Mouse (Mus musculus): Measurements from ENCODE around the gene Cacng2. TPM values are rescaled to one million over a fixed set of nuclear protein-coding genes. Genes with fewer than 3 reads are reported as not detected.

Cacng2 gene
- polyA plus RNA-seq, 1 experiment from 2014 or later: 6.9 TPM

- Histone ChIP-seq H3K4me3 (replicated peaks; ENCODE audit: low read length) (no peak overlapping the region), H3K9me3 (ENCODE audit: control insufficient read depth, low read length) (no peaks in the 10 kb centered on the region), H3K4me1 (replicated peaks; ENCODE audit: control insufficient read depth, insufficient read depth, low read length) (peaks cover 6% of the 10 kb centered on the region), H3K36me3 (ENCODE audit: control insufficient read depth, insufficient read depth) (no peaks in the 10 kb centered on the region), H3K4me2 (ENCODE audit: low read length) (no peak overlapping the region), H3K27me3 (replicated peaks; ENCODE audit: control insufficient read depth, insufficient read depth, low read length) (no peaks in the 10 kb centered on the region), H3K27ac (ENCODE audit: low read length) (no peak overlapping the region), H3K9ac (replicated peaks; ENCODE audit: low read depth, low read length) (no peak overlapping the region)
- no peak for ATAC-seq
- WGBS: 37% methylated on average over 11 of the region's 11 CpGs
Measured at GRCm38 (mm10) chr15:78153045-78153775, 33.4 kb upstream of the Cacng2 start.

- H3K9me3 ChIP-seq (ENCODE audit: control insufficient read depth, low read length): no peaks in the 10 kb centered on the region
- no peak overlapping the region for H3K4me2 ChIP-seq (ENCODE audit: low read length)
- H3K36me3 ChIP-seq (ENCODE audit: control insufficient read depth, insufficient read depth): no peaks in the 10 kb centered on the region
- no peak overlapping the region for H3K9ac ChIP-seq (replicated peaks; ENCODE audit: low read depth, low read length)
- WGBS: 76% methylated on average over 7 of the region's 7 CpGs
- no peaks in the 10 kb centered on the region for H3K27me3 ChIP-seq (replicated peaks; ENCODE audit: control insufficient read depth, insufficient read depth, low read length)
- ATAC-seq: no peak
- H3K4me3 ChIP-seq (replicated peaks; ENCODE audit: low read length): no peak overlapping the region
- no peak overlapping the region for H3K27ac ChIP-seq (ENCODE audit: low read length)
- no peaks in the 10 kb centered on the region for H3K4me1 ChIP-seq (replicated peaks; ENCODE audit: control insufficient read depth, insufficient read depth, low read length)
Measured at GRCm38 (mm10) chr15:78148565-78148964, 28.7 kb upstream of the Cacng2 start.

DNA sequence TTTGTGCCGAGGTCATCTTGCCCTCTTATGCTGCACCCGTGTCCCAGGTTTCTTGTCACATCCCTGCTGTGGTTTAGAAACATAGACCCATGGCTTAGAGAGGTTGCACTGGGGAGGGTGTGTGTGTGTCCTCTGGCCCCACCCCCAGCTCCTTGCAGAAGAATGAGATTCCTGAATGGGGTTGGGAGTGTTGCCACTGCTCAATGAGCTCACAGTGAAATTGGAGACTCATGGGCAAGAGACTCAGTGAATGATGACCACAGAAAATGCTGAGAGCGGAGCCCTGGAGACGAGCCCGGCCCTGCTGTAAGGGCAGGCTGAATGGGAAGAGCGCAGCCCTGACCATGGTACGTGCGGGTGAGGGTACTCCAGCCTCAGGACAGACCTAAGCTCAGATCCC, 20.4 kb upstream of the Cacng2 start:
- Histone ChIP-seq H3K27me3 (replicated peaks; ENCODE audit: control insufficient read depth, insufficient read depth, low read length) (no peaks in the 10 kb centered on the region), H3K4me2 (ENCODE audit: low read length) (no peak overlapping the region), H3K9ac (replicated peaks; ENCODE audit: low read depth, low read length) (no peak overlapping the region), H3K27ac (ENCODE audit: low read length) (no peak overlapping the region), H3K4me3 (replicated peaks; ENCODE audit: low read length) (no peak overlapping the region), H3K36me3 (ENCODE audit: control insufficient read depth, insufficient read depth) (no peaks in the 10 kb centered on the region), H3K9me3 (ENCODE audit: control insufficient read depth, low read length) (no peaks in the 10 kb centered on the region), H3K4me1 (replicated peaks; ENCODE audit: control insufficient read depth, insufficient read depth, low read length) (no peaks in the 10 kb centered on the region)
- ATAC-seq: no peak
- 48% methylated on average over 8 of the region's 8 CpGs for WGBS

DNA sequence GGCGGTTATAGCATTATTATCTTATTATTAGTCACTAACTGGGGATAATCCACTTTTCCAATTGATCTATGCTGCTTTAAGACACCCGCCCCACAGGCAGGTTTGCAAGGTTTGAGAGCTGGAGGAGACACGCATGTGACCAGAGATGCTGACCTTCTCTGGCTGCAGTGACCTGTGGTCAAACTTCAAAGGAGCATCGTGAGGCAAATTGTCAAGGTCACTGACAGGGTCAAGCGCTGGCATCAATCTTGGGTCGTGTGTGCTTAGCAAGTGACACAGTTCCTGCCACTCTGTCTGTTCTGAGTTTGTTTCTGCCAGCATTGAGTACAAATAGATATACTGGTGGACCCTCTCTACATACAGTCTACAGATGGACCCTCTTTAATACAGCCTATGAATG, 14.8 kb upstream of the Cacng2 start:
- 62% methylated on average over 6 of the region's 6 CpGs for WGBS
- H3K27me3 ChIP-seq (replicated peaks; ENCODE audit: control insufficient read depth, insufficient read depth, low read length): no peaks in the 10 kb centered on the region
- no peak for ATAC-seq
- H3K4me3 ChIP-seq (replicated peaks; ENCODE audit: low read length): no peak overlapping the region
- no peak overlapping the region for H3K9ac ChIP-seq (replicated peaks; ENCODE audit: low read depth, low read length)
- no peaks in the 10 kb centered on the region for H3K36me3 ChIP-seq (ENCODE audit: control insufficient read depth, insufficient read depth)
- H3K4me2 ChIP-seq (ENCODE audit: low read length): no peak overlapping the region
- no peaks in the 10 kb centered on the region for H3K9me3 ChIP-seq (ENCODE audit: control insufficient read depth, low read length)
- no peaks in the 10 kb centered on the region for H3K4me1 ChIP-seq (replicated peaks; ENCODE audit: control insufficient read depth, insufficient read depth, low read length)
- no peak overlapping the region for H3K27ac ChIP-seq (ENCODE audit: low read length)

- H3K4me3 ChIP-seq (replicated peaks; ENCODE audit: low read length): no peak overlapping the region
- no peaks in the 10 kb centered on the region for H3K27me3 ChIP-seq (replicated peaks; ENCODE audit: control insufficient read depth, insufficient read depth, low read length)
- H3K4me2 ChIP-seq (ENCODE audit: low read length): no peak overlapping the region
- H3K9ac ChIP-seq (replicated peaks; ENCODE audit: low read depth, low read length): no peak overlapping the region
- 22% methylated on average over 2 of the region's 2 CpGs for WGBS
- no peaks in the 10 kb centered on the region for H3K9me3 ChIP-seq (ENCODE audit: control insufficient read depth, low read length)
- H3K4me1 ChIP-seq (replicated peaks; ENCODE audit: control insufficient read depth, insufficient read depth, low read length): no peaks in the 10 kb centered on the region
- no peaks in the 10 kb centered on the region for H3K36me3 ChIP-seq (ENCODE audit: control insufficient read depth, insufficient read depth)
- no peak overlapping the region for H3K27ac ChIP-seq (ENCODE audit: low read length)
- ATAC-seq: no peak
Measured at GRCm38 (mm10) chr15:78133389-78133788, 13.6 kb upstream of the Cacng2 start.

- H3K27me3 ChIP-seq (replicated peaks; ENCODE audit: control insufficient read depth, insufficient read depth, low read length): no peaks in the 10 kb centered on the region
- peak overlapping the region; percentile 69 for H3K27ac ChIP-seq (ENCODE audit: low read length)
- WGBS: 2% methylated on average over 39 of the region's 39 CpGs
- peak; percentile 49 for ATAC-seq
- H3K9me3 ChIP-seq (ENCODE audit: control insufficient read depth, low read length): no peaks in the 10 kb centered on the region
- peak overlapping the region; percentile 87 for H3K9ac ChIP-seq (replicated peaks; ENCODE audit: low read depth, low read length)
- H3K4me1 ChIP-seq (replicated peaks; ENCODE audit: control insufficient read depth, insufficient read depth, low read length): peaks cover 25% of the 10 kb centered on the region
- peak overlapping the region; percentile 73 for H3K4me3 ChIP-seq (replicated peaks; ENCODE audit: low read length)
- peak overlapping the region; percentile 80 for H3K4me2 ChIP-seq (ENCODE audit: low read length)
- H3K36me3 ChIP-seq (ENCODE audit: control insufficient read depth, insufficient read depth): no peaks in the 10 kb centered on the region
Measured at GRCm38 (mm10) chr15:78119248-78119647, 580 bp downstream of the Cacng2 start.

DNA sequence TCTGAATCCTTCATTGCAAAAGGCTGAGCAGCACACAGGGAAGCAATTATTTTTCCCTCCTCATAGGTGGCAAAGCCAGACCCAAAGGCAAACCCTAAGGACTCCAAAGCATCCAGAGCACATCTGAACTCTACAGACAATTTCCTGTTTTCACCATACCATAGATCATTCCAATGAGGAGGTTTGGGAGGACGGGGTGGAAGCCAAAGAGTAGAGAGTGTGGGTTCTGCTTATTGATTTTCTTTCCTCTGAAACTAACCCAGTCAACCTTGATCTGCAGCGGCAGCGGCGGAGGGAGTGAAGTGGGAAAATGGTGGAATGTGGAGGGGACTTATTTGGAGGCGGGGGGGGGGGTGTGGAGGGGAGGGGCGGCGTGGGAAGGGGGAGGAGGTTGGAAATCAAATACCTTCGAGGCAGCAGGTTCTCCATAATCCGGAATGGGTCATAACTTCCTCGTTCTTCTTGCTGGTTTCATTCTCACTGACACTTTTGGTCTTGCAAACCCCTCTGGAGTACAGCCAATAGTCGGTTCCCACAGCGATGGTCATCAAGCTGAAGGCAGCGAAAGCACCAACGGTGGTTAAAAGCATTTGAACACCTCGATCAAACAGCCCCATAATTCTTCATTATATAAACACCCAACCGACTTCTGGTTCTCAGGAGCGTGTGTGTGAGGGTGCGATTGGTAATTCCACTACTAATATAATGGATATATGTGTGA, 1.4 kb downstream of the Cacng2 start:
- 62% methylated on average over 17 of the region's 18 CpGs for WGBS

GRCm38 (mm10) chr15:78117731-78118130, 2.1 kb downstream of the Cacng2 start:
- Histone ChIP-seq H3K9ac (replicated peaks; ENCODE audit: low read depth, low read length) (no peak overlapping the region), H3K4me3 (replicated peaks; ENCODE audit: low read length) (peak overlapping the region; percentile 73), H3K4me2 (ENCODE audit: low read length) (peak overlapping the region; percentile 80), H3K27ac (ENCODE audit: low read length) (no peak overlapping the region), H3K27me3 (replicated peaks; ENCODE audit: control insufficient read depth, insufficient read depth, low read length) (no peaks in the 10 kb centered on the region), H3K9me3 (ENCODE audit: control insufficient read depth, low read length) (no peaks in the 10 kb centered on the region), H3K4me1 (replicated peaks; ENCODE audit: control insufficient read depth, insufficient read depth, low read length) (peaks cover 25% of the 10 kb centered on the region), H3K36me3 (ENCODE audit: control insufficient read depth, insufficient read depth) (no peaks in the 10 kb centered on the region)
- ATAC-seq: no peak
- WGBS: 83% methylated on average over 16 of the region's 16 CpGs

More for the DNA sequence above, 1.4 kb downstream of the Cacng2 start:
- ATAC-seq: no peak
- no peaks in the 10 kb centered on the region for H3K27me3 ChIP-seq (replicated peaks; ENCODE audit: control insufficient read depth, insufficient read depth, low read length)
- H3K27ac ChIP-seq (ENCODE audit: low read length): no peak overlapping the region
- H3K4me1 ChIP-seq (replicated peaks; ENCODE audit: control insufficient read depth, insufficient read depth, low read length): peaks cover 25% of the 10 kb centered on the region
- no peaks in the 10 kb centered on the region for H3K9me3 ChIP-seq (ENCODE audit: control insufficient read depth, low read length)
- H3K4me3 ChIP-seq (replicated peaks; ENCODE audit: low read length): peak overlapping the region; percentile 73
- H3K9ac ChIP-seq (replicated peaks; ENCODE audit: low read depth, low read length): no peak overlapping the region
- H3K4me2 ChIP-seq (ENCODE audit: low read length): peak overlapping the region; percentile 80
- no peaks in the 10 kb centered on the region for H3K36me3 ChIP-seq (ENCODE audit: control insufficient read depth, insufficient read depth)

DNA sequence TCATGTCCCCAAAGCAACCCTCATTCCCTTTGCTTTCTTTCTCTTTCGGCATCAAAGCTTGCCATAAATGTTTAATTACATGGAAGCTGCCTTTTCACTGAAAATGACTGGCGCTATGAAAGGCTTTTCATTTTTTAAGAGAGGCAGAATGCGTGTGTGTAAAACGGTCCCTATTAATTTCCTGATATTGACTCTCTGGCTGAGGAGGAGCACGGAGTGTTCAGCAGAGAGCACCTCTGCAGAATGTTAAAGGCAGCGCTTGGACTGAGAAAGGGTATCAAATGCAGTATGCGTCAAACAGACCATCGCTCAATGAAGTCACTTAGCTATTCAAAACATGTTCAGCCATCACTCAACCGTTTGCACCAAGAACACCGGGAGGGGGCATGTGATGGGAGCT, 2.9 kb downstream of the Cacng2 start:
- Histone ChIP-seq H3K9ac (replicated peaks; ENCODE audit: low read depth, low read length) (peak overlapping the region; percentile 30; the same call in 1 of the 2 replicates), H3K9me3 (ENCODE audit: control insufficient read depth, low read length) (no peaks in the 10 kb centered on the region), H3K27ac (ENCODE audit: low read length) (0 out of 2 replicates have a peak overlapping the region, but pooled peaks have one; percentile 34), H3K4me2 (ENCODE audit: low read length) (peak overlapping the region; percentile 80), H3K4me1 (replicated peaks; ENCODE audit: control insufficient read depth, insufficient read depth, low read length) (peaks cover 25% of the 10 kb centered on the region), H3K27me3 (replicated peaks; ENCODE audit: control insufficient read depth, insufficient read depth, low read length) (no peaks in the 10 kb centered on the region), H3K36me3 (ENCODE audit: control insufficient read depth, insufficient read depth) (no peaks in the 10 kb centered on the region), H3K4me3 (replicated peaks; ENCODE audit: low read length) (peak overlapping the region; percentile 73)
- 0 out of 2 replicates have a peak, but pooled peaks have one; percentile 5 for ATAC-seq
- 27% methylated on average over 10 of the region's 10 CpGs for WGBS
